Mouse (Mus musculus): ENCODE measurements at regions not wholly inside any gene's neighbourhood (a gene's known extent, or its start where the extent isn't known, plus 50 kb on each side); places are given as distances from the start of the nearest gene placed in this dataset.

- no peaks in the 10 kb centered on the region for H3K27me3 ChIP-seq (ENCODE audit: control insufficient read depth in 1 of 2, insufficient read depth in 2 of 2, low read length in 2 of 2)
Measured at GRCm38 (mm10) chrX:157107747-157108146, 307.4 kb downstream of the Phex start.

GRCm38 (mm10) chrX:157080025-157080424 lies 335.1 kb downstream of the Phex start:
- H3K36me3 ChIP-seq (ENCODE audit: control insufficient read depth in 1 of 2, insufficient read depth in 2 of 2, low read length in 2 of 2), result no peaks in the 10 kb centered on the region
- no peaks in the 10 kb centered on the region for H3K4me1 ChIP-seq (ENCODE audit: control insufficient read depth in 1 of 2, insufficient read depth in 2 of 2, low read length in 2 of 2)
- H3K4me3 ChIP-seq (ENCODE audit: control insufficient read depth in 1 of 2, insufficient read depth in 1 of 2, low read depth in 2 of 2, low read length in 2 of 2), result no peak overlapping the region
- H3K9ac ChIP-seq (ENCODE audit: control insufficient read depth, low read depth, low read length, poor library complexity, severe bottlenecking), result no peak overlapping the region
- TF ChIP-seq SIN3A (IDR thresholded peaks at IDR 0.05; ENCODE audit: low read length) (no peak), JUND (IDR thresholded peaks at IDR 0.05; ENCODE audit: low read depth, low read length) (no peak), ETS1 (IDR thresholded peaks at IDR 0.05; ENCODE audit: low read depth, low read length) (no peak), CHD2 (IDR thresholded peaks at IDR 0.05; ENCODE audit: low read length) (no peak), GABPA (IDR thresholded peaks at IDR 0.05; ENCODE audit: low read depth, low read length) (no peak), ZC3H11A (IDR thresholded peaks at IDR 0.05; ENCODE audit: low read depth, low read length) (no peak), EP300 (IDR thresholded peaks at IDR 0.05; ENCODE audit: low read depth in 1 of 2, low read length in 2 of 2) (no peak), HCFC1 (IDR thresholded peaks at IDR 0.05; ENCODE audit: low read depth, low read length) (no peak), RCOR1 (IDR thresholded peaks at IDR 0.05; ENCODE audit: low read depth, low read length) (no peak), MAZ (IDR thresholded peaks at IDR 0.05; ENCODE audit: low read depth, low read length) (no peak), ZMIZ1 (IDR thresholded peaks at IDR 0.05; ENCODE audit: low read depth, low read length) (no peak), TBP (IDR thresholded peaks at IDR 0.05; ENCODE audit: low read depth, low read length) (no peak), MEF2A (IDR thresholded peaks at IDR 0.05; ENCODE audit: extremely low read depth, insufficient replicate concordance, low read depth, low read length, poor library complexity, severe bottlenecking) (no peak), ZNF384 (IDR thresholded peaks at IDR 0.05; ENCODE audit: low read depth, low read length) (no peak)
- no peaks in the 10 kb centered on the region for H3K9me3 ChIP-seq (replicated peaks; ENCODE audit: insufficient read depth, low read length)
- H3K27me3 ChIP-seq (ENCODE audit: control insufficient read depth in 1 of 2, insufficient read depth in 2 of 2, low read length in 2 of 2), result no peaks in the 10 kb centered on the region
- no peaks in the 10 kb centered on the region for H3K79me2 ChIP-seq (ENCODE audit: control insufficient read depth, insufficient read depth, low read length, poor library complexity)
- no peak for DNase-seq (ENCODE audit: low read depth, low spot score)
- no peak overlapping the region for H3K27ac ChIP-seq (ENCODE audit: control insufficient read depth, low read depth, low read length)

More at GRCm38 (mm10) chrX:157107747-157108146, 307.4 kb downstream of the Phex start:
- Histone ChIP-seq H3K4me1 (ENCODE audit: control insufficient read depth in 1 of 2, insufficient read depth in 2 of 2, low read length in 2 of 2) (no peaks in the 10 kb centered on the region), H3K36me3 (ENCODE audit: control insufficient read depth in 1 of 2, insufficient read depth in 2 of 2, low read length in 2 of 2) (no peaks in the 10 kb centered on the region), H3K4me3 (ENCODE audit: control insufficient read depth in 1 of 2, insufficient read depth in 1 of 2, low read depth in 2 of 2, low read length in 2 of 2) (no peak overlapping the region), H3K27ac (ENCODE audit: control insufficient read depth, low read depth, low read length) (no peak overlapping the region), H3K79me2 (ENCODE audit: control insufficient read depth, insufficient read depth, low read length, poor library complexity) (no peaks in the 10 kb centered on the region), H3K9me3 (replicated peaks; ENCODE audit: insufficient read depth, low read length) (no peaks in the 10 kb centered on the region), H3K9ac (ENCODE audit: control insufficient read depth, low read depth, low read length, poor library complexity, severe bottlenecking) (no peak overlapping the region)
- no peak for TF ChIP-seq SIN3A (IDR thresholded peaks at IDR 0.05; ENCODE audit: low read length)
- no peak for TF ChIP-seq MYC (IDR thresholded peaks at IDR 0.05; ENCODE audit: low read depth, low read length)
- no peak for TF ChIP-seq CHD1 (IDR thresholded peaks at IDR 0.05; ENCODE audit: low read depth, low read length)
- TF ChIP-seq NRF1 (IDR thresholded peaks at IDR 0.05; ENCODE audit: insufficient read depth, low read depth, low read length, poor library complexity, severe bottlenecking), result no peak
- no peak for TF ChIP-seq NELFE (IDR thresholded peaks at IDR 0.05; ENCODE audit: low read depth, low read length)
- TF ChIP-seq MAX (IDR thresholded peaks at IDR 0.05; ENCODE audit: low read length), result no peak
- TF ChIP-seq MXI1 (IDR thresholded peaks at IDR 0.05; ENCODE audit: low read depth, low read length), result no peak
- TF ChIP-seq GABPA (IDR thresholded peaks at IDR 0.05; ENCODE audit: low read depth, low read length), result no peak
- no peak for TF ChIP-seq TBP (IDR thresholded peaks at IDR 0.05; ENCODE audit: low read depth, low read length)
- TF ChIP-seq E2F4 (IDR thresholded peaks at IDR 0.05; ENCODE audit: borderline replicate concordance, low read depth, low read length), result no peak
- no peak for TF ChIP-seq ZKSCAN1 (IDR thresholded peaks at IDR 0.05; ENCODE audit: low read depth, low read length)
- no peak for TF ChIP-seq UBTF (IDR thresholded peaks at IDR 0.05; ENCODE audit: borderline replicate concordance, insufficient read depth, low read depth, low read length)
- no peak for DNase-seq (ENCODE audit: low read depth, low spot score)
